Mouse (Mus musculus) embryonic facial prominence, embryonic 14.5 days (tissue): ENCODE data around the gene Six4. TPM values are rescaled to one million over a fixed set of nuclear protein-coding genes. Genes with fewer than 3 reads are reported as not detected.
"Not testable (repeated sequence)": the region's sequence is repeated elsewhere in the genome, so short reads cannot be mapped to it uniquely, and the experiment has no call there.

Experiments
- ATAC-seq: fragments of 200-750 bp; cut with Nextera tagmentation; 2 replicates; pipeline ENCODE4 v1.8.0; 2017; ENCODE audit warnings: low read depth, moderate number of reproducible peaks, moderate TSS enrichment
- DNase-seq: peaks from one replicate; pipeline ENCODE4 v3.0.0-alpha.2; 2015; ENCODE audit warnings: low spot score
- H3K27ac ChIP-seq: fragments of 300-500 bp; sonication (generic); replicated peaks from 2 replicates; pipeline ENCODE4 v1.5.1; 2014; ENCODE audit warnings: low read depth, mild to moderate bottlenecking, low read length, moderate library complexity
- H3K27me3 ChIP-seq: fragments of 300-500 bp; sonication (generic); replicated peaks from 2 replicates; pipeline ENCODE4 v1.6.1; 2014; ENCODE audit warnings: low read length; ENCODE audit not compliant: control insufficient read depth, insufficient read depth
- H3K36me3 ChIP-seq: fragments of 300-500 bp; sonication (generic); 2 replicates; pipeline ENCODE4 v1.6.1; 2014; ENCODE audit warnings: low read length, mixed read lengths; ENCODE audit not compliant: control insufficient read depth, insufficient read depth
- H3K4me1 ChIP-seq: fragments of 300-500 bp; sonication (generic); 2 replicates; pipeline ENCODE4 v1.6.1; 2014; ENCODE audit warnings: antibody characterized with exemption, low read length; ENCODE audit not compliant: control insufficient read depth, insufficient read depth
- H3K4me2 ChIP-seq: fragments of 300-500 bp; sonication (generic); 2 replicates; pipeline ENCODE4 v1.6.1; 2014; ENCODE audit warnings: low read depth, mild to moderate bottlenecking, low read length, moderate library complexity, mixed read lengths
- H3K4me3 ChIP-seq: fragments of 300-500 bp; sonication (generic); 2 replicates; pipeline ENCODE4 v1.5.1; 2014; ENCODE audit warnings: low read depth, mild to moderate bottlenecking, low read length
- H3K9ac ChIP-seq: fragments of 300-500 bp; sonication (generic); 2 replicates; pipeline ENCODE4 v1.6.1; 2014; ENCODE audit warnings: low read depth, mild to moderate bottlenecking, low read length, moderate library complexity, mixed read lengths
- H3K9me3 ChIP-seq: fragments of 300-500 bp; sonication (generic); 2 replicates; pipeline ENCODE4 v1.6.1; 2016; ENCODE audit warnings: low read length; ENCODE audit not compliant: control insufficient read depth
- WGBS: fragments of 180-500 bp; shearing (Covaris S2); extraction: QIAGEN DNeasy Blood & Tissue Kit; methylation state at CpG from one replicate; pipeline ENCODE4 v1.1.7; 2014; 5-methylcytosine and 5-hydroxymethylcytosine counted together
- polyA plus RNA-seq: library from polyadenylated mRNA; unstranded; fragments of >200 nt; fragmentation: Nextera tagmentation; extraction: Ambion mirVana; gene quantifications from 2 replicates; pipeline ENCODE4 v1.2.1, GENCODE M21; 2014

The Six4 gene
- polyA plus RNA-seq, result 6.3 and 7.0 TPM in 2 replicates

DNA sequence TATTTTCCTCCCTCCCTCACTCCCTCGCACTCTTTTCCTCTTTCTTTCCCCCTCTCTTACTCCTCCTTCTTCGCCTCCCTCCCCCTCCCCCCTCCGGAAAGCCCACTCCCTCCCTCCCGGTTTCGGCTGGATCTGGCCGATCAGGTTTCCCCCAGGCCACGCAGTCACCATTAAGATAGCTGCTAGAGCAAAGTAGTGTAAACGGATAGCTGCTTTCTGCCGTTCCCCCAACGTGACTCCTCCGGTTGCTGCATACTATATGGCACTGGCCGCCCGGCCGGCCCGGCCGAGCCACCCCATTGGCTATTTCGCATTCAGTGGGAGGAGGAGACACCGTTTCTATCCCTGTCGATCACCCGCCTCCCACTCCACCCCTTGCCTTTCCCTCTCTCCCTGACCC lies at the start of gene Six4:
Gene Six4, minus strand, starts transcription at position 261 of the 400 bp plus-strand sequence.
- Histone ChIP-seq H3K27me3 (no peaks in the 10 kb centered on the region), H3K4me3 (peak within 1 kb of the TSS; percentile 74), H3K36me3 (peaks cover 11% of the 10 kb centered on the region), H3K27ac (peak within 1 kb of the TSS; percentile 87), H3K4me1 (peaks cover 20% of the 10 kb centered on the region), H3K9ac (peak within 1 kb of the TSS; percentile 91), H3K4me2 (peak within 1 kb of the TSS; percentile 85), H3K9me3 (no peaks in the 10 kb centered on the region)
- DNase-seq (peak; percentile 95), ATAC-seq (peak; percentile 94)
- WGBS, result under 1% methylated on average over 20 of the region's 20 CpGs

DNA sequence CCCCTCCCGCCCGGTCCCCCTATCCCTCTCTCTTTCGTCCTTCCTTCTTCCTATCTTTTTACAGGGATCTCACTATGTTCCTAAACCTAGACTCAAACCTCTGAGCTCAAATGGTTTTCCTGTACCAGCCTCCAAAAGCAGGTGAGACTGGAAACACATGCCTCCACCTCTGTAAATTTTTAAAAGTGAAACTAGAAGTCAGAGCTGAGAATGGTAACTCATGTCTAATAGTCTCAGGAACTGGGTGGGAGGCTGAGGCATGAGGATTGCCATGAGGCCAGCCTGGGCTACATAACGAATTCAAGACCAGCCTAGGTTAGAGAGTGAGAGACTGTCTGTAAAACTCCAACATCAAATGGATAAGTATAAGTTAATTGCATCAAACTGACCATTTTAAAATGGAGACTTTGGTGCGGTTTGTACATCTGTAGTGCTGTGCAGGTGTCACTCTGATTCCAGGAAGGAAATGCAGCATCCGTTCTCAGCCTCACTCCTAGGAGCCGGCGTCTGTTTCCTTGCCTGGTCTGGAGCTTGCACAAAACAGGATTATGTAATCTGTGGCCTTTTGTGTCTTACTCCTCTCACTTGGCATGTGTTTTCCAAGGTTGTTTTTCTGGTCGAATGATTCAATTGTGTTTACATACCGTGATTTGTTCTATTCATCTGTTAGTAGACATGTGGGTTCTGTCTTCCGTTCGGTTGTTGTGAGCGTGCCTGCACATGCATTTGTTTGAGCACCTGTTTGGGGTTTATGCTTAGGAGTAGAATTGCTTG lies 49.3 kb upstream of the Six4 start:
- ATAC-seq (0 out of 2 replicates have a peak, but pooled peaks have one; percentile 41), DNase-seq (peak; percentile 48)
- Histone ChIP-seq H3K4me2 (no peak overlapping the region), H3K4me3 (no peak overlapping the region), H3K4me1 (no peaks in the 10 kb centered on the region), H3K36me3 (no peaks in the 10 kb centered on the region), H3K27me3 (no peaks in the 10 kb centered on the region), H3K27ac (no peak overlapping the region), H3K9me3 (peaks cover 7% of the 10 kb centered on the region), H3K9ac (no peak overlapping the region)
- 73% methylated on average over 13 of the region's 13 CpGs for WGBS

DNA sequence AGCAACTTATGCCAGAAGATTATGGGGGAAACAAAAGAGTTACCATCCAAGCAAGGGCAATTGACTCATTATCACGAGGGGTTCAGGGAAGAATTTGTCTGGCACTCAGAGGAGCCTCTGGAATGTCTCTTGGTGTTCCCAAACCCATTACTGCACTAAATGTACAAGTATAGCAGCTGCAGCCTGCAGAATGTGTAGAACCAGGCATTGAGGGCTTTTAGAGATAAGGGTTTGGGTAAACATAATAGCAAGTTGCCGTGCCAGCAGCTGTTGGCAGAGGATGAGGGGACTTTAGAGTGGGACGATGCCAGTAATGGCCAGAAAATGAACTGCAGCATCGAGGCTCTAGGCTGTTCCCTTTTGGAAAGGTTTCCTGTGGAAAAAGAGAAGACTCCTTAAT lies 47.1 kb upstream of the Six4 start:
- Histone ChIP-seq H3K4me2 (no peak overlapping the region), H3K4me1 (no peaks in the 10 kb centered on the region), H3K9ac (no peak overlapping the region), H3K9me3 (peaks cover under 1% of the 10 kb centered on the region), H3K36me3 (no peaks in the 10 kb centered on the region), H3K4me3 (no peak overlapping the region), H3K27ac (no peak overlapping the region), H3K27me3 (no peaks in the 10 kb centered on the region)
- ATAC-seq (peak; percentile 41; the same call in 1 of the 2 replicates), DNase-seq (peak; percentile 70)
- 69% methylated on average over 4 of the region's 4 CpGs for WGBS

- no peak overlapping the region for H3K27ac ChIP-seq
- no peaks in the 10 kb centered on the region for H3K9me3 ChIP-seq
These were observed 40.9 kb upstream of the Six4 start for GRCm38 (mm10) chr12:73154150-73154549.

GRCm38 (mm10) chr12:73151038-73151437 lies 37.8 kb upstream of the Six4 start:
- not testable (repeated sequence) for H3K27ac ChIP-seq, H3K27me3 ChIP-seq, H3K4me1 ChIP-seq, H3K36me3 ChIP-seq, H3K4me3 ChIP-seq, H3K9me3 ChIP-seq, H3K9ac ChIP-seq, H3K4me2 ChIP-seq, DNase-seq, ATAC-seq
- 83% methylated on average over 5 of the region's 5 CpGs for WGBS

More at GRCm38 (mm10) chr12:73154150-73154549, 40.9 kb upstream of the Six4 start:
- DNase-seq, result no peak
- WGBS, result 79% methylated on average over 4 of the region's 4 CpGs
- no peak overlapping the region for H3K4me2 ChIP-seq
- H3K9ac ChIP-seq, result no peak overlapping the region
- no peaks in the 10 kb centered on the region for H3K27me3 ChIP-seq
- no peak for ATAC-seq
- H3K36me3 ChIP-seq, result no peaks in the 10 kb centered on the region
- H3K4me1 ChIP-seq, result no peaks in the 10 kb centered on the region
- H3K4me3 ChIP-seq, result no peak overlapping the region

DNA sequence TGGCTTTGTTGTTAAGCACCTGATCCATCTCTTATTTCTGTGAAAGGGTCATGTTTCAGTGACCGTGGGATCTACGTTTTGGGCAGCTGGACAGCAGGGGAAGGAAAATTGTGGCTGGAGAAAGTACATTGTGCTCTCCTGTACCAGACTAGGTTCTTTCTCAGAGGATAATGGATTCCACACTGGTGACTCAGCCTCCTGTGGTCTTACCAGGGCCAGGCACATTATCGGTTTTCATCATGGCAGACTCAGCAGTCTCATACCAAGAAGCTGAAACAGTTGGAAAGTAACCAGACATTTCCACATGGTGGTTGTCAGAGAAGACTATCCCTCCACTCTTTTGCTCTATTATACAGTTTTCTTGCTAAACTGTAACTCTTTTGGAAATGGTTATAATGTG lies 34.0 kb upstream of the Six4 start:
- WGBS, result 28% methylated on average over 3 of the region's 3 CpGs
- no peak overlapping the region for H3K4me2 ChIP-seq

DNA sequence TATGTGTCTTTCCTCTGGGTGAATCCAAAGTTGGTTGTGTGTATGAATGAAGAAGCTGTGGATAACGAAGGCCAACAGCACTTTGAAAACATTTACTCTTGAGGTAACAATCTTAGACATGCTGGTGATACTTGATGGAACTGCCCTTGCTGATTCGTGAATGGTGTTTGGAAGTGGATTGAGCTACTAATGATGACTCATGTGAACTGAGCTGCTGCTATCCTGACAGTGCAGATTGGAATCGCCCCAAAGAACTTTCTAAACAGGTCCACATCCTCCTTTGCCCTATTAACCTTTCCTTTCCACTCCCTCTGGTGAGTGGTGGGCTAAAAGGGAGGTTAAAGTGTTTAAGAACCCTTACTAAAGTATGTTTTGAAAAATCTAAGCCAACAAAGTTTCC lies 27.5 kb upstream of the Six4 start:
- Histone ChIP-seq H3K9me3 (no peaks in the 10 kb centered on the region), H3K4me1 (no peaks in the 10 kb centered on the region), H3K27ac (no peak overlapping the region), H3K36me3 (no peaks in the 10 kb centered on the region), H3K4me3 (no peak overlapping the region), H3K27me3 (no peaks in the 10 kb centered on the region), H3K4me2 (no peak overlapping the region), H3K9ac (no peak overlapping the region)
- 84% methylated on average over 3 of the region's 3 CpGs for WGBS
- ATAC-seq (no peak), DNase-seq (no peak)

More for the DNA sequence above, 34.0 kb upstream of the Six4 start:
- H3K36me3 ChIP-seq, result no peaks in the 10 kb centered on the region
- no peaks in the 10 kb centered on the region for H3K27me3 ChIP-seq
- no peak overlapping the region for H3K9ac ChIP-seq
- H3K9me3 ChIP-seq, result no peaks in the 10 kb centered on the region
- peak; percentile 45 for DNase-seq
- peak; percentile 79; the same call in 1 of the 2 replicates for ATAC-seq
- H3K27ac ChIP-seq, result 0 out of 2 replicates have a peak overlapping the region, but pooled peaks have one; percentile 16
- no peak overlapping the region for H3K4me3 ChIP-seq
- H3K4me1 ChIP-seq, result peaks cover 3% of the 10 kb centered on the region; the same call in 1 of the 2 replicates

DNA sequence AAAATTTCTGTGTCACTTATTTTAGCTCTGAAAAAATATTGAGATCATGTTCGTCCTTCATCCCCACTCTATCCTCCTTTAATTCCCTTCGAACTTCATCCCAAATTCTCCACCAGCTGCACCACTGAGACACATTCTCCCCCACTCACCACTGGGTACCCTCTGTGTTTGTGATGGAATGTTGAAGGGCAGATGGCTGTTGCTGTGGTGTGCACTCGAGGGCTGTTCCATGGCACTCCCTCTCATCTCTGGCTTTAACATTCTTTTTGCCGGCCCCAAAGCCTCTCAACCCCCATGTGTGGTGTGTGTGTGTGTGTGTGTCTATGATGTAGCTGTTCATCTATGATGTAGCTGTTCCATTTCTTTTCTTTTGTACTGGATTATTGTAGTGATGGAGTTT lies 12.0 kb upstream of the Six4 start:
- Histone ChIP-seq H3K9ac (peak overlapping the region; percentile 15; the same call in 1 of the 2 replicates), H3K4me3 (no peak overlapping the region), H3K9me3 (no peaks in the 10 kb centered on the region), H3K4me1 (peaks cover 13% of the 10 kb centered on the region), H3K27me3 (no peaks in the 10 kb centered on the region), H3K4me2 (peak overlapping the region; percentile 72; the same call in 1 of the 2 replicates), H3K36me3 (no peaks in the 10 kb centered on the region), H3K27ac (no peak overlapping the region)
- 61% methylated on average over 4 of the region's 4 CpGs for WGBS
- no peak for DNase-seq
- no peak for ATAC-seq
